Mouse (Mus musculus) CH12.LX (cell line): ENCODE measurements around the gene Adora3. TPM values are rescaled to one million over a fixed set of nuclear protein-coding genes. Genes with fewer than 3 reads are reported as not detected.
A peak's percentile ranks its signal among the peaks of the same experiment; 100 is the strongest.

Experiments used
- DNase-seq: peaks from one replicate; pipeline ENCODE4 v3.0.0-alpha.2; 2013; ENCODE audit errors: extremely low read depth
- H3K27ac ChIP-seq: 2 replicates; pipeline ENCODE4 v1.5.1; 2012; ENCODE audit warnings: low read depth, mild to moderate bottlenecking, control low read depth, moderate library complexity; ENCODE audit not compliant: insufficient read depth
- H3K27me3 ChIP-seq: replicated peaks from 2 replicates; pipeline ENCODE3; 2012; ENCODE audit warnings: inconsistent platforms
- H3K36me3 ChIP-seq, 2 experiments: replicated peaks in 1 of 2; 2 replicates each; pipeline versions ENCODE3 to v1.6.1; 2012; ENCODE audit warnings: inconsistent platforms in 1 of 2, low read length in 1 of 2, mild to moderate bottlenecking in 1 of 2, mixed read lengths in 1 of 2, moderate library complexity in 1 of 2; ENCODE audit not compliant: control insufficient read depth in 1 of 2, insufficient read depth in 1 of 2
- H3K4me1 ChIP-seq, 2 experiments: 2 replicates each; pipeline ENCODE4 v1.6.1; 2012; ENCODE audit warnings: inconsistent platforms in 1 of 2, moderate library complexity in 1 of 2; ENCODE audit not compliant: insufficient read depth in 2 of 2, control insufficient read depth in 1 of 2
- H3K4me2 ChIP-seq: 2 replicates; pipeline ENCODE4 v1.6.1; 2012; ENCODE audit warnings: low read depth, mild to moderate bottlenecking, control low read depth; ENCODE audit not compliant: poor library complexity, insufficient read depth, severe bottlenecking
- H3K4me3 ChIP-seq, 3 experiments: fragments of 150-350 bp in 1 of 3; sonication (generic) in 1 of 3; replicated peaks in 1 of 3; 2 replicates each; pipeline versions ENCODE3 to v1.5.1; 2011 to 2012; ENCODE audit warnings: low read depth in 2 of 3, low read length in 2 of 3, mild to moderate bottlenecking in 2 of 3, moderate library complexity in 2 of 3, control low read depth in 1 of 3, improper control_type of control experiment in 1 of 3, inconsistent platforms in 1 of 3, mixed read lengths in 1 of 3; ENCODE audit not compliant: poor library complexity in 1 of 3
- H3K79me2 ChIP-seq: replicated peaks from 2 replicates; pipeline ENCODE4 v1.6.1; 2012; ENCODE audit warnings: mild to moderate bottlenecking, moderate library complexity; ENCODE audit not compliant: control insufficient read depth, poor library complexity, insufficient read depth, severe bottlenecking; ENCODE audit errors: extremely low read depth
- H3K9ac ChIP-seq: 2 replicates; pipeline ENCODE4 v1.6.1; 2012; ENCODE audit warnings: low read depth, mild to moderate bottlenecking, control low read depth, moderate library complexity; ENCODE audit not compliant: insufficient read depth
- H3K9me3 ChIP-seq: replicated peaks from 2 replicates; pipeline ENCODE3; 2012; ENCODE audit warnings: low read length, inconsistent platforms, mixed read lengths
- CHD2 ChIP-seq: IDR thresholded peaks from 2 replicates; pipeline ENCODE4 v1.6.1; 2011; ENCODE audit warnings: low read length, improper control_type of control experiment
- ELF1 ChIP-seq: IDR thresholded peaks from 2 replicates; pipeline ENCODE4 v1.6.1; 2014; ENCODE audit warnings: low read depth, mild to moderate bottlenecking, inconsistent platforms, low read length, improper control_type of control experiment
- EP300 ChIP-seq: IDR thresholded peaks from 2 replicates; pipeline ENCODE4 v1.6.1; 2011; ENCODE audit warnings: low read length, improper control_type of control experiment
- ETS1 ChIP-seq: conservative IDR thresholded peaks from 2 replicates; pipeline ENCODE4 v1.6.1; 2012; ENCODE audit warnings: low read depth, mild to moderate bottlenecking, inconsistent platforms, low read length, improper control_type of control experiment, moderate library complexity
- HCFC1 ChIP-seq: IDR thresholded peaks from 2 replicates; pipeline ENCODE4 v1.6.1; 2012; ENCODE audit warnings: low read depth, mild to moderate bottlenecking, inconsistent platforms, low read length, improper control_type of control experiment
- JUN ChIP-seq: IDR thresholded peaks from 2 replicates; pipeline ENCODE4 v1.6.1; 2011; ENCODE audit warnings: low read depth, mild to moderate bottlenecking, low read length, improper control_type of control experiment, moderate library complexity; ENCODE audit not compliant: insufficient read depth
- KAT2A ChIP-seq: IDR thresholded peaks from 2 replicates; pipeline ENCODE4 v1.6.1; 2012; ENCODE audit warnings: low read length, improper control_type of control experiment, inconsistent platforms; ENCODE audit not compliant: insufficient replicate concordance
- MAZ ChIP-seq: IDR thresholded peaks from 2 replicates; pipeline ENCODE4 v1.6.1; 2012; ENCODE audit warnings: low read depth, mild to moderate bottlenecking, inconsistent platforms, low read length, improper control_type of control experiment, moderate library complexity
- MXI1 ChIP-seq: IDR thresholded peaks from 2 replicates; pipeline ENCODE4 v1.6.1; 2011; ENCODE audit warnings: mild to moderate bottlenecking, low read depth, low read length, improper control_type of control experiment
- POLR2A ChIP-seq: IDR thresholded peaks from 2 replicates; pipeline ENCODE4 v1.6.1; 2011; ENCODE audit warnings: low read depth, mild to moderate bottlenecking, improper control_type of control experiment, low read length
- RCOR1 ChIP-seq: conservative IDR thresholded peaks from 2 replicates; pipeline ENCODE4 v1.6.1; 2012; ENCODE audit warnings: low read depth, mild to moderate bottlenecking, inconsistent platforms, low read length, improper control_type of control experiment
- SIN3A ChIP-seq: IDR thresholded peaks from 2 replicates; pipeline ENCODE4 v1.6.1; 2012; ENCODE audit warnings: low read length, improper control_type of control experiment, inconsistent platforms
- SMC3 ChIP-seq: IDR thresholded peaks from 2 replicates; pipeline ENCODE4 v1.6.1; 2011; ENCODE audit warnings: low read depth, low read length, improper control_type of control experiment
- TBP ChIP-seq: conservative IDR thresholded peaks from 2 replicates; pipeline ENCODE4 v1.6.1; 2011; ENCODE audit warnings: low read depth, low read length, improper control_type of control experiment
- TCF12 ChIP-seq: IDR thresholded peaks from 2 replicates; pipeline ENCODE4 v1.6.1; 2014; ENCODE audit warnings: low read depth, mild to moderate bottlenecking, inconsistent platforms, low read length, improper control_type of control experiment
- UBTF ChIP-seq: IDR thresholded peaks from 2 replicates; pipeline ENCODE4 v1.6.1; 2012; ENCODE audit warnings: low read depth, mild to moderate bottlenecking, inconsistent platforms, low read length, improper control_type of control experiment, moderate library complexity
- USF2 ChIP-seq: conservative IDR thresholded peaks from 2 replicates; pipeline ENCODE4 v1.6.1; 2011; ENCODE audit warnings: low read depth, low read length, improper control_type of control experiment
- ZKSCAN1 ChIP-seq: IDR thresholded peaks from 2 replicates; pipeline ENCODE4 v1.6.1; 2012; ENCODE audit warnings: low read depth, inconsistent platforms, low read length, improper control_type of control experiment, borderline replicate concordance
- ZMIZ1 ChIP-seq: IDR thresholded peaks from 2 replicates; pipeline ENCODE4 v1.6.1; 2012; ENCODE audit warnings: low read depth, mild to moderate bottlenecking, inconsistent platforms, low read length, improper control_type of control experiment
- dilution Hi-C: fragments of 300-500 bp; cut with MboI; formaldehyde crosslinking; loops from 2 replicates; pipeline ENCODE4 v1.14.3; 2020; ENCODE audit warnings: low sequenced_read_pairs; ENCODE audit not compliant: extremely low pct_unique_long_range_greater_than_20kb, extremely low pct_ligation_motif_present
- in situ Hi-C: fragments of 300-500 bp; cut with MboI; formaldehyde crosslinking; loops from 3 replicates; pipeline ENCODE4 v1.14.3; 2019; ENCODE audit warnings: low sequenced_read_pairs, low pct_ligation_motif_present, low pct_unique_long_range_greater_than_20kb, mixed read lengths
- polyA plus RNA-seq: library from polyadenylated mRNA; unstranded; fragments of >175 nt; gene quantifications from 2 replicates; pipeline ENCODE4 v1.2.1, GENCODE M21; 2012; ENCODE audit warnings: low read depth; ENCODE audit not compliant: insufficient read length
- total RNA-seq, 2 experiments: library from RNA; depleted of rRNA; stranded (reverse); fragments of 300-350 nt in 1 of 2; fragments of >200 nt in 1 of 2; gene quantifications; 2 replicates each; pipeline ENCODE4 v1.2.3; 2012 to 2014

The Adora3 gene
- total and polyA plus RNA-seq, 3 experiments: 0.54 to 1.4 (median 1.1) TPM

DNA sequence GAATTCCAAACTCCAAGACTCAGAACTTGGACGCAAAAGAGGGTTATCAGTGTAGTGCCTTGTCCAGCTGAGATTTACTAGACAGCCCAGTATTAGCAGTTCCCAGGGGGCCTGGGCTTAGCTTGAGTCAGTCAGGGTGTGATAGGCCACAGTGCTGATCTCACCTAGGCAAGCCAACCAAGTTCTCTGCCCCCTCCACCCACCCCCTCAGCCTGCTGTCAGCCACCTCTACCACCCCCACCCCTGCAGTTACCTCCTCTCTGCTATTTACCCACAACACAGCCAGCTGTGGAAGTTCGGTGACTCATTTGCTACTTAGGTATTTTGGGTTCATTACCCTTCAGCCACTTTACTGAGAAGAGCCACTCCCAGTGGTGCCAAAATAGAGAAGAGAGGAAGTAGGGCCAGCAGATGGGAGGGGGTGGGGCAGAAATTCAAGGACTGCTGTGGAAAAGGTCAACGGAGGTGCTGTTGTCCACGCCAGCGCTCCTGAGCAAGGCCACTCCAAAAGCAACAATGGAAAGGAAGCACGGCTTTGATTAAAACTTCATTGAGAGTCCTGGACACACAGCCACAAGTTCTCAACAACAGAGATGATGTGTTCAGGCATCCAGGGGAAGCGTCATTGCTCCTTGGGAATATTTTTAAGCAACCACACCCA is 45.0 kb upstream of the Adora3 start (continued):
- TF ChIP-seq CHD2: peak; percentile 96
- no peak; the same call in 1 of the 2 replicates for TF ChIP-seq ZKSCAN1
- TF ChIP-seq SIN3A: peak; percentile 93
- TF ChIP-seq UBTF: no peak
- peak; percentile 61; the same call in 1 of the 2 replicates for TF ChIP-seq ZMIZ1
- TF ChIP-seq ETS1: peak; percentile 99
- peak; percentile 97 for TF ChIP-seq MAZ
- TF ChIP-seq JUN: peak; percentile 94
- no peak; the same call in 1 of the 2 replicates for TF ChIP-seq MXI1

DNA sequence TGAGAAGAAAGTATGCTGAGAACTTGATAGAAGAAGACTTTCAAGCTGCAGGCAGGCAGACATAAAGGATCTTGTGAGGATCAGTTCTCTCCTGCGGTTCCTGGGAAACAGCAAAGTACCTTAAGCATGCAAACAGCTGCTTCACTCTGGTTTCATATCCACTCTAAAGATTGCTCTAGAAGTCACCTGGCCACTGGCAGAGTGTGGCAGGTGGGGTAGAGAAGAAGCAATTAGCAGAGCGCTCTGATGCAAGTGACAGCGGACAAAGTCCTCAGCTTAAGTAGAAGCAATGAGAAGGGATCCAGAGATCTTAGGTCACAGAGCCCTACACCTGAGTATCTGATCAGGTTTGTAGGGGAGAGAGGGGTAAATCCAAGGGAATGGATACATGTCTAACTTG is 39.1 kb upstream of the Adora3 start:
- in situ Hi-C loops: no loop called here

DNA sequence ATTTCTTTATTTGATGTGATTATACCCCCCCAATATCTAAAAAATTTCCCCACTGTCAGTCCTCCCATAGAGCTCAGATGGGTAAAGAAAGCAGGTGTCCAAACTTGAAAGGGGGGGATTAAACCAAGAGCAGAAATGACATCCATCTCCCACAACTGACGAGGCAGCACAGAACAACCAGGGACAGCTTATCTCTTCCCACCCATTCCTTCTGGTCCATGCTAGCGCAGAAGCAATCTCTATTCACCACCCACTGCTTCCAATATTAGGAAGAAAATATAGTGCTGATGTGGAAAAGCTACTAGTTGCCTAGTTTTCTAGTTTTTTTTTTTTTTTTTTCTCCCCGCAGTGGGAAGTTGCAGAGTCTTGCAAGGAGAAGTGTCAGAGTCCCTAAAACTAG is 34.8 kb upstream of the Adora3 start:
- Histone ChIP-seq H3K4me3 (no peak overlapping the region), H3K9ac (no peak overlapping the region), H3K4me2 (no peak overlapping the region), H3K27ac (no peak overlapping the region), H3K4me1 (peaks cover 7 to 22% of the 10 kb centered on the region in 2 experiments; a peak in 2 of 4 replicates), H3K27me3 (no peaks in the 10 kb centered on the region), H3K9me3 (no peaks in the 10 kb centered on the region), H3K79me2 (no peaks in the 10 kb centered on the region), H3K36me3 (no peaks in the 10 kb centered on the region)
- dilution Hi-C loops (no loop called here), in situ Hi-C loops (no loop called here)
- TF ChIP-seq ELF1: no peak
- no peak for TF ChIP-seq USF2
- TF ChIP-seq TCF12: no peak
- no peak for TF ChIP-seq HCFC1
- TF ChIP-seq TBP: no peak
- TF ChIP-seq ZKSCAN1: no peak
- no peak for TF ChIP-seq ZMIZ1
- no peak for TF ChIP-seq MAZ
- no peak for DNase-seq

More for the DNA sequence above, 39.1 kb upstream of the Adora3 start:
- Histone ChIP-seq H3K9ac (no peak overlapping the region), H3K4me3 (no peak overlapping the region), H3K27me3 (no peaks in the 10 kb centered on the region), H3K9me3 (no peaks in the 10 kb centered on the region), H3K27ac (no peak overlapping the region), H3K4me2 (no peak overlapping the region)
- TF ChIP-seq EP300 (peak; percentile 60; the same call in 1 of the 2 replicates), MAZ (no peak), RCOR1 (no peak), USF2 (no peak), KAT2A (no peak), ETS1 (peak; percentile 37), SMC3 (no peak), POLR2A (no peak), TBP (0 out of 2 replicates have a peak, but pooled peaks have one; percentile 19)
- TF ChIP-seq, all 38 proteins: peak for 3
- H3K36me3 ChIP-seq: no peaks in the 10 kb centered on the region
- dilution Hi-C loops: no loop called here
- no peaks in the 10 kb centered on the region for H3K79me2 ChIP-seq
- H3K4me1 ChIP-seq: peaks cover 4 to 30% of the 10 kb centered on the region in 2 experiments; a peak in 2 of 4 replicates
- peak; percentile 19 for DNase-seq
